Mouse (Mus musculus) cerebellum, postnatal 10 days (tissue): ENCODE measurements around the gene Slc25a14.
A peak's percentile ranks its signal among the peaks of the same experiment; 100 is the strongest.

Source experiments
- DNase-seq, 2 experiments: peaks; one replicate each; pipeline ENCODE4 v3.0.0; 2021; ENCODE audit warnings: mixed read lengths in 2 of 2

The Slc25a14 gene

DNA sequence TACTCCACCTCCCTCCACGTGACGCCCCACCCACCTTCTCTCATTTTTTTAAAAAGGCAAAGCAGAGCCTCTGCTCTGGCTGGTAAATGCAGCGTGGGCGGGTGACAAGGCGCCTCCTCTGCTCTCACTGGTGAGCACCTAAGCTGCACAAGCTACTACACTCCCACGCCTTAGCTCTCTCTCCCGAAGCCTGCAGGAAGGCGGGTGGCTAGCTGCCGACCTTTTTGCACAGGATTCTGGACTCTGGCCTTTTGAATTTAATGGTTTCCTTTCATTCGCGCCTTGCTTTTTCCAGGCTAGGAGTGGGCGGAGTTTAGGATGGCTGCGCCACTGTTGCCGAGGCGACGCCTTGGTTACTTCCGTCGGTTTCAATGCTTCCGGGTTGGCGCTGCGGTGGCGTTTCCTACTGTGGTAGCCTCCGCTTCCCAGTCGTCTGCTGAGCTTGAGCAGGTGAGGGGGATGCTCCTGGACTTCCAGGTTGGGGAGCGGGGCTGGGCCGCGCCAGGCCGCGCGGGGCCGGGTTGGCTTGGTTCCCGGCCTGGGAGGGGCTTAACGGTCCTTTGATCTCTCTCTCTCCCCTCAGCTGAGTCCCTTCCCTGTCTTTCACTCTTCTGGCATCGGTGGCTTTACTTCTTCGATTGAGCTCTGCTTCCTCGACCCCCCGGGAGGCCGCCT, at the start of gene Slc25a14:
Slc25a14 (plus strand) TSS at position 35 of the 675 bp plus-strand sequence.
- DNase-seq = peak; percentile 82 to 89

DNA sequence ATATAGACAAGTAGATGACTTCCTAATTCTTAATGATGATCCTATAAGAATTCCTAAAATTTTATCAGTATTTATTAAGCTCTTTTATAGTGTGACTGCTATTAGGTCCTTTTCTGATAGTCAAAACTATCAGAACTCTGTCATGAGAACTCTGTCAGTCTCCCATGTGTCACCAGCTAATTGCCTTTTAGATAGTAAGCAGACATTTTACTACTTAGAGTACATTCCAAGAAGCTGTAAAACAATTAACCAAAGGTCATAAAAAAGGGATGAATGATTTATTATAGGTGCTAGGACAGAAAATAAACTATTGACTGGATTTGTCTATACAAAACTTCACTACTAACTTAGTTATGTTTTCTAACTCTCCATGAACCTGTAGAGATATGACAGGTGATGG, 39.9 kb upstream of the Slc25a14 start:
- DNase-seq = no peak

DNA sequence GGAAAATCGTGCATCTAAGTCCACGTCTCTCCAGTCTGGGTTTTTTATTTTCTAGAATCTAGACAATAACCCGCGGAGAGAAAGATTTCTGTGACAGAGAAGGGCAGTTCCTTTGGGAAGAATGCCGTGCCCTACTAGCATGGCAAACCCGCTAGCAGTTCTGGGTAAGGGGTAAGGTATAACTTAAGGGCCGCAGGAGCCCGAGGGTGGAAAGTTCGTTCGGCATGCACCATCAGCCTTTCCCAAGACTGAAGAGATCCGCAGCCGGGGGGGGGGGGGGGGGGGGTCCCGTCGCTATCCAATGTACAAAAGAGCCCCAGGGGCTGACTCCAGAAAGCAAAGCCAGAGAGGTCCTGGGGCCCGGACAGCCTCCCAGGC, 29.5 kb upstream of the Slc25a14 start:
- no peak for DNase-seq

DNA sequence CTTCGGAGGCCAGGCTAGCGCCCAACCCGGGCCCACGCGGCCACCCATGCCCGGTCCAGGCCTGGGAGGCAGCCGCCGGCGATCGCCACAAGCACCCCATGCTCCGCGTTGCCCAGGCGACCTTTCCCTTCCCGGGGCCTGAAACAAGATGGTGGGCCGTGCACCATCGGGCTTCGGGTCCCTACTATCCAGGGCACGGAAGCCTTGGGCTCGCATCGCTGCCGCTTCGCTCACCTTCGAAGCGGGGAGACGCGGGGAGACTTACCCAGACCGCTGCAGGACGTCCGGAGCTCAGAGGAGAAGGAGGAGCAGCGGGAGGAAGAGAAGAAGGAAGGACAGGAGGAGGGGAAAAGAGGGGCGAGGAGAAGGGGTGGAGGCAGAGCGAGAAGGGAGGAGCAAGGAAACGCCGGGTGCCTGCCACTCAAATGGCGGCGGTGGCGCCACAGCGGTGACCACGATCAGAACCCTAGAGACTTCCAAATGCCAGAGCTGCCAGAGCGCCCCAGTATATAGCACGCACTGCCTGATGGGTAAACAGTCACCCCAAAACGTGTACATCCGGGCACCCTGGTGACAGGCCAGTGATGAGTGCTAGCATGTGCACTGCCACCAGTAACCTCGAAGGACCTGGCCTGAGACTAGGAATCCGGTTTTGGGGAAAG, 29.0 kb upstream of the Slc25a14 start, which contains the start of gene Zfp280c:
Zfp280c (minus strand) TSS at position 406 of the 662 bp plus-strand sequence.
- DNase-seq = peak; percentile 74 to 78

DNA sequence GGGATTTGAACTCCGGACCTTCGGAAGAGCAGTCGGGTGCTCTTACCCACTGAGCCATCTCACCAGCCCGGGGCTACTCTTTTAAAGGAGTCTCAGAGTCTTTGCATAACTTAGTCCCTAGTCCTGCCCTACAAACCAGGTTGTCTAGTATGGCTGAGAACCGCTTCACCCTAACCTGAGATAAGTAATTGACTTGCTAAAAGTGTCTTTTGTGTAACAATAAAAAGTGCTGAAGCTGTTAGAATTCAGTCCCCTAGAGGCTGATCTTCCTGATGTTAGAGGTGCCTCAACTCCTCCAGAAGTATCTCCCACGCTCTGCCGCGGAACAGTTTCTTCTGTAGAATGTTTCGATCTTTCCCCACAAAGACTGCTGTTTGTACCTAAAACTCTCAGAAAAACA, 27.2 kb upstream of the Slc25a14 start:
- no peak for DNase-seq

DNA sequence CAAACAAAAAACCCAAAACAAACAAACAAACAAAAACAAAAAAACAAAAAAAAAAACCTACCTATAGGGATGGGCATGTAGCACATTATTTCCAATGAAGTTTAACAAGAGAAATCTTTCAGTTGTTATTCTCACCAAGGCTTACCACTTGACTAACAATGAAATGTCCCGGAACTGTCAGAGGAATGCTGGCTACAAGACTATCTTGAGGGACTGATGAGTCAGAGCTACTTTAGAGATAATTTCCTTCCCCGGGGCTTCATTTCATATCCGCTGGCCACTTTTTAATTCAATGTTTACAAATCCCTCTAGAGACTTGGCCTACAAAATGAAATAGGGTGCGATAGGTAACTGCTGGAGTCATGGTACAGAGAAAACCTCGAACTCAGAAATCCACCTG, 26.3 kb upstream of the Slc25a14 start:
- no peak for DNase-seq

DNA sequence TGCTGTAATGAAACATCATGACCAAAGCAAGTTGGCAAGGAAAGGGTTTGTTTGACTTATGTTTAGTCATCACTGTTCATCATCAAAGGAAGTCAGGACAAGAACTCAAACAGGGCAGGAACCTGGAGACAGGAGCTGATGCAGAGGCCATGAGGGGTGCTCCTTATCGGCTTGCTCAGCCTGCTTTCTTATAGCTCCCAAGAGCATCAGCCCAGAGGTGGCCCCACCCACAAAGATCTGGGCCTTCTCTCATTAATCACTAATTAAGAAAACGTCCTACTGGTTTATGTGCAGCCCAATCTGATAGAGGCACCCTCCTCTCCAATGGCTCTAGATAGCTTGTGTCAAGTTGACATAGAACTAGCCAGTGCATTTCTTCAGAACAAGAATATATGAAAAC, 18.3 kb upstream of the Slc25a14 start:
- DNase-seq = no peak

DNA sequence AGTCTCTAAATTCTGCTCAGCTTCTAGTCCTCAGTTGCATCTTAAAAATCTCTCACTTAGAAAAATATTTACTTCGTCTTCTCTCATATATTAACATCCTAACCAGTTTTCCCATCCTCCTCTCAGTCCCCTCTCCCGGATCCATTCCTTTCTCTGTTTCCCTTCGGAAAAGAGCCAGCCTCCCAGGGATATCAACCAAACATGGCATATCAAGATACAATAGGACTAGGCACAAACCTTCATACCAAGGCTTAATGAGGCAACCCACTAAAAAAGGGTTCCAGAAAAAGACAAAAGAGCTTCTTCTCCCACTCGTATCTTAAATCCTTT, 199 bp upstream of the Slc25a14 start:
- no peak for DNase-seq

DNA sequence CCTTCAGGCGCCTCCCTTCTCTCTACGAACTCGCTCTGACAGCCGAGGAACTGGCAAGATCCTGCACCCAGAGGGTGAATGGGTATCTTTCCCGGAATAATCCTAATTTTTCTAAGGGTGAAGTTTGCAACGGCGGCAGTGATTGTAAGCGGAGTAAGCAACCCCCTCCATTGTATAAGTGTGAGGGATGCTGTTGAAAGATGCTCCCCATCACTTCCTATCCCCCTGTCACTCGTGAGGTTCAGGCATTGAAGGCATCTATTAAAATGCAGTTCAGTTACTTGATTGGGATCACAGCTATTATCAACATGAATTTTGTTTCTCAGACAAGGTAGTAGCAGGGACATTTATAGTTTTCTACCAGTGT, 824 bp downstream of the Slc25a14 start:
- DNase-seq = no peak

DNA sequence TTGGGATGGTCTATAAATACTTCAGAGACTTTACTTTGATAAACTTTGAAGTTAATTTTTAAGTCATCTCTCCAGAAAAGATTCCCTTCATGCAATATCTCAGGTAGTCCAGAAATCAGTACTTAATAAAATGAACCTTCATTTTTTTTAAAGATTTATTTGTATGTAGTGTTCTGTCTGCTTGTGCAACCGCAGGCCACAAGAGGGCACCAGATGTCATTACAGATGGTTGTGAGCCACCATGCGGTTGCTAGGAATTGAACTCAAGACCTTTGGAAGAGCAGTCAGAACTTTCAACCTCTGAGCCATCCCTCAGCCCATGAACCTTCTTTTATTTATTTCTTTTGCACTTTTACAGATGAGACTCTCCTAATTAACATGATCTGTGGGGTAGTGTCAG, 13.8 kb downstream of the Slc25a14 start:
- DNase-seq = no peak

DNA sequence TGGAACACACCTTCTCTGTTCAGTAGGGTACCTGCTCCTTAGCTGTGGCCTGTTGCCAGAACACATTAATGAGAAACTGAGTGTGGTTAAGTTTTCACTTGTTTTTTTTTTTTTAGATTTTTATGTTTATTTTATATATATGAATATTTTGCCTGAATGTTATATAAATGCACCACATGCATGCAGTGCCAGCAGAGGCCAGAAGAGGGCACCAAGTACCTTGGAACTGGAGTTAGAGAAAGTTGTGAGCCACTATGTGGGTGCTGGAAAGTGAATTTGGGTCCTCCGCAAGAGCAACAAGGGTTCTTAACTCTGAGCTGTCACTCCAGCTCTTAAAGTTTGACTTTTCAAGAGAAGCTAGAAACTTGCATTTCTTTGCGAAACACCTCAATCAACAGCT, 20.9 kb downstream of the Slc25a14 start:
- DNase-seq = peak; percentile 32 to 52

DNA sequence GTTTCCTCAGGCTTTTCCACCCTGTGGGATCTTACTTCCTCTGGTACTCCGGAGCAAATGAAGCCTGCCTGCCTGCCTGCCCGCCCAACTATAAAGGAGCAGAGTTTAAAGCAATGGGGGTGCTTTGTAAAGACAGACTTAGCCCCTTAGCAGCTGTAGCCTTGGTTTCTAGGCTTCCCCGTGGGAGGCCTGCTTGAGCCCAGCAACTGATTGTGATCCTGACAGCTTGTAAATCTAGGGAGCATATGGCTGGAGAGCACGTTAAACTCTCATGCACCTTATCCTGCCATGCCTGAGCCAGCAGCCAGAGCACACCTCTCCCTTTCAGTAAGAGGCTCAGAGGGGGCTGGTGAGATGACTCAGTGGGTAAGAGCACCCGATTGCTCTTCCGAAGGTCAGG, 43.6 kb downstream of the Slc25a14 start:
- DNase-seq = peak in 1 of 2 experiments; percentile 6

DNA sequence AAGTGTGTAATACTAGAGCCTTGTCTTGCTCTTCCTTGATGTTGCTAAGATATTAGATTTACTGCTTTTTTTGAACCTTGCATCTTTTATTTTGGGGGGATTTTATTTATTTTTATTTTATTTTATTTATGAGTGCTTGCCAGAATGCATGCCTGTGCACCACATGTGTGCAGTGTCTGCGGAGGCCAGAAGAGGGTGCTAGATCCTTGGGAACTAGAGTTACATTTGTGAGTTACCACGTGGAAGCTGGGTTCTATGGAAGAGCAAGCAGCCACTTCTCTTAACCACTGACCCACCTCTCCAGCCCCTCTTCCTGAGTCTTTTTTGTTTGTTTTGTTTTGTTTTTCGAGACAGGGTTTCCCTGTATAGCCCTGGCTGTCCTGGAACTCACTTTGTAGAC, 46.4 kb downstream of the Slc25a14 start:
- DNase-seq = peak; percentile 7 to 10

DNA sequence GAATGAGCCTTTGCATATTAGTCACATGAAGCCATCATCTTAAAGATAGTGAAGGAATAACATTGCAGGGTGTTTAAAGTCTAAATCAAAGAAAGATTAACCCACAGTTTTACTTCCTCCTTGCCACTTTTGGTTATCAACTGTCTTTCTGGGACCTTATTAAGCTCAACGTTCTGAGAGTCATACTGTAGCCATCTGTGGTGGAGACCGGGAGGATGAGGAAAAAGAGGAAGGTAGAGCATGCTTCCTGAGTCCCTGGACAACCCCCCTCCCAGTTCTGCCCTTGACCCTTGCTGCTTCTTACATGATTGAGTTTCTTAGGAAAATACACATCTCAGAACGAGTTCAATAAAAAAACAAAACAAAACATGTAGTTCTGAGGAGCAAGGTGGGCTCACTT, 48.5 kb downstream of the Slc25a14 start:
- DNase-seq = no peak

DNA sequence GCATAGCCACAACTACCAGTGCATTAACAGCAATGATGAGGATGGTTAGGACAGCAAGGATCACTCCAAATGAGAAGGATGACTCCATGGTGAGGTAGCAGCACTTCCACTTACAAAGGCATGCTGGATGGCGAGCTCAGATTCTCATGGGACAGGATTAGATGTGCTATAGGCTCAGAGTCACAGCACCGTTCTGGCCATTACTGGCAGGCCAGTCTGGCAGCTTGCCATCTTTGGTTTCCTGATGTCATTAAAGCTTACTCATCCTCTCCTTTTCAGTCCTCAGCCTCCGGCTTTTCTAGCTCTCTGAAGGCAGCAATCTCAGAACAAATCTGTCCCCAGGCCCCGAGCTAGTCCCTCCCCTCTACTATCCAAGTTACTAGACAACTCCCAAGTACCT, 51.0 kb downstream of the Slc25a14 start, which contains the start of gene Gpr119:
Gpr119 (minus strand) TSS at position 308 of the 400 bp plus-strand sequence.
- DNase-seq = peak; percentile 32 to 34

DNA sequence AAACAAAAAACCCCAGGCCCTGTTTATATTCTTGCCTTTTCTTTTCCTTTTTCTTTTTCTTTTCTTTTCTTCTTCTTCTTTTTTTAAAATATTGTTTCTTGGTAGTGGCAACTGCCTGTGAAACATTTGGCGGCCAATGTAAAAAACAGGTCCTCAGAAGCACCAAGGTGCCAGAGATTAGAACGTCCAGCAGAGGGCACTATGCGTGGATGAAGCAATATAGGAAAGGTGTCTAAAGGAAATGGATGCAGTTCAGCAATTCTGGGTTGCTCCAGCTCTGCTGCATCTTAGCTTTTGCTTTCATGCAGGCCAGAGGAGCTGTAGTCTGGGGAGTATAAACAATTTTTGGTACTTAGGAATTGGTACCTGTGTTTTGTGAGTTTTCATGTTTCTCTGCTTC, 60.2 kb downstream of the Slc25a14 start:
- peak; percentile 73 to 76 for DNase-seq

DNA sequence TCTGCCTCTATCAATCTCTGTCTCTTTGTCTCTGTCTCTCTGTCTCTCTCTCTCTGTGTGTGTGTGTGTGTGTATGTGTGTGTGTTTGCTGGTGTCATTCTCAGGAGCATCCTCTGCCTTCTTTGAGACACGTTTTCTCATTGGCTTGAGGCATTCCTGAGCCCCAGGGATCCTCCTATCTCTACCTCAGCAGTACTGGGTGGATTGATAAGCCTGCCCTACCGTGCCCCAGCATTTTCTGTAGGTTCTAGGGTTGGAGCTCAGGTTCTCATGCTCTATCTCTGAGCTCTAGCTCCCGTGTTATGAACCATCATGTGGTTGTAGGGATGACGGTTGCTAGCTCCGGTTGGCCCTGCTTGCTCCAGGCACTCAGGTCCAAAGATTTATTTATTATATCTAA, 60.6 kb downstream of the Slc25a14 start:
- no peak for DNase-seq

DNA sequence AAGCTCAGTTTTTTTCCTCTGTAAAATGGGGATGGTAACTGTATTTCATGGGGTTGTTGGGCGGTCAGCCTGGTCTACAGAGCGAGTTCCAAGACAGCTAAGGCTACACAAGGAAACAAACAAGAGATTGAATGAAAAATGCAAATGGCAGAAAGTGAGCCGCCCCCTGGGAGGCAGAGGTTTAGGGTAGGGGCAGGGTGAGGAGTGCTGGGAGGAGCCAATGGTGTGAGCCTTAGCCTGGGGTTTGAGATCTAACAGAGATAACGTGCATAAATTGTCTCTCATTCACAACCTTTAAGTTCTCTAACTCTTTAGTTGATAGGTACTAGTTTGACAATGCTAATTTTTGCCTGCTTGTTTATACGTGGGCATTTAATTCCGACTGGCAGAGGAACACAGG, 71.2 kb downstream of the Slc25a14 start:
- DNase-seq = no peak

DNA sequence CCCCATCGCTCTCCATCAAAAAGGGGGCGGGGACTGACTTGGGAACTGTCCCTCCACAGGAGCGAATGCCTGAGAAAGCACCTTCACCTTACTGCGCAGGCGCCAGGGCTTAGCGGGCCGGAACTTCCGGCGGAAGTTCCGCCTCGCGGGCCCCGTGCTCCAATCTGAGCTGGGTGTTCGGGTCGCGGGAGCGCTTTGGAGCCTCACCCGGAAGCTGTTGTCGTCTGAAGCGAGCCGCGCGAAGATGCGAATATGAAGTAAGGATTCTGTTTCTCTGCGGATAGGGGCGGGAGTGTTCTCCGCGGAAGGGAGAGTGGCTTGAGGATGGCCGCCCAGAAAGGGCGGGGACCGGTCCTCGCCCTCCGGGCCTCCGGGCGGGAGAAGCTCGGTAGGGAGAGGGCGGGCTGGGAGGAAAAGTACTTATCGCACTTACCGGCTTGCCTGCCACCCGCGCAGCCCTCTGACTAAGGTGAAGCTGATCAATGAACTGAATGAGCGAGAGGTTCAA, 71.7 kb downstream of the Slc25a14 start, which contains the start of gene Rbmx2:
Rbmx2 (plus strand) TSS at position 141 of the 508 bp plus-strand sequence.
- DNase-seq = peak; percentile 93 to 95

DNA sequence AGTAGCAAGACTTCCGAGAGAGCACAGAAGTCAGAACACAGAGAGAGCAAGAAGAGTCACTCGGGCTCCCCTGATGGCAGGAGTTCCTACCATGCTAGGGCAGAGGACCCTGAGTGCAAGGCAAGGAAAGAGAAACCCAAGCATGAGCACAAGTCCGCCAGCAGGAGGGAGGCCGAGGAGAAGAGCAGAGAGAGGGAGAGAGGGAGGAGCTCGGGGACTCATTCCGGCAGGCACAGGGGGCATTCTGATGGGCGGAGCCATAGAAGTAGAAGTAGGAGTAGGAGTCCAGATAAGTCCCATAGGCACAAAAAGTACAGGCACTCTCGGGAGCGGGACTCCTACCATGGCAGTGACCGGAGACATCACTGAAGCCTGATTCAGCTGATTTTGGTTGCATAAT, 86.5 kb downstream of the Slc25a14 start:
- DNase-seq = no peak
